Mouse (Mus musculus): ENCODE measurements around the gene Sgms1. TPM values are rescaled to one million over a fixed set of nuclear protein-coding genes. Genes with fewer than 3 reads are reported as not detected.

The Sgms1 gene
- polyA plus RNA-seq, 1 experiment from 2014 or later, result 19.2 TPM

DNA sequence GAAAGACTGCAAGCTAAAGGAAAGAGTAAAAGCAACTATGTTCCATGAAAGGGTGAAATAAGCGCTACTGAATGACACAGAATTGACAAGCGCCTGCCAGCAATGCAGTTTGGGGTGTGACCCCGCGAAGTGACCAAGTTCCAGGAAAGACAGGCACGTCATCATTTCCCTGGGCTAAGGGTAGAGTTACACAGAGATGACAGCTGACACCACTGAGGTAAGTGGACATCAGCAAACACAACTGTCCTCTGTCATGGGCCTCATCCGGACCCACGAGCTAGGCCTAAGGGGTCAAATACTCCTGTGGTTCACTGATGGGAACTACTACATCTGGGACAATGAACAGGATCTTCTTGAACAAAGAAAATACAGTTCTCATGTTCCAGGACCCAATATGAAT lies 136.5 kb downstream of the Sgms1 start:
- H3K4me1 ChIP-seq, result peaks cover 8% of the 10 kb centered on the region; the same call in 1 of the 2 replicates
- H3K4me3 ChIP-seq, result no peak overlapping the region
- H3K27me3 ChIP-seq, result no peaks in the 10 kb centered on the region
- H3K36me3 ChIP-seq, result no peaks in the 10 kb centered on the region
- H3K9me3 ChIP-seq (replicated peaks), result no peaks in the 10 kb centered on the region
- no peak overlapping the region for H3K4me2 ChIP-seq (replicated peaks)
- no peak overlapping the region for H3K9ac ChIP-seq
- no peak for ATAC-seq (ENCODE audit: low FRiP score)
- WGBS, result 80% methylated on average over 7 of the region's 7 CpGs
- H3K27ac ChIP-seq, result no peak overlapping the region

DNA sequence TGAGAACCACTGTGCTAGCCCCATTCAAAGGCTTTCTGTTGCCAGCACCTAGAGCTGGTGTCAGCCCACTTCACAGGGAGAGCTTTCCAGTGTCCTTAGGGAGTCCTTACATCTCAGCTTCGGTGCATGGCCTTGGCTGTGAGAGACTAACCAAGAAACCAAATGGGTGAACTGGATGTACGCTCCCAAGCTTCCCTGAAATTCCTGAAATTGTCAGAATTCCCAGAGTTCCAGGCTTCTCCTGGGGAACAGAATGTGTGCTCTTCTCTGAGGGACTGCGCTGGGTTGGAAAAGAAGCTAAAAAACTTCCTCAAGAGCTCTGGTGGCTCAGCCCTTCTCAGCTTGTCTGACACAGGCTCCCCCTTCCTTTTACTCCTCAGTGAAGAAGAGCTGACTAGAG lies 137.1 kb downstream of the Sgms1 start:
- H3K27ac ChIP-seq, result no peak overlapping the region
- no peak overlapping the region for H3K4me3 ChIP-seq
- no peak overlapping the region for H3K9ac ChIP-seq
- no peaks in the 10 kb centered on the region for H3K27me3 ChIP-seq
- H3K9me3 ChIP-seq (replicated peaks), result no peaks in the 10 kb centered on the region
- no peak overlapping the region for H3K4me2 ChIP-seq (replicated peaks)
- H3K4me1 ChIP-seq, result peaks cover 8% of the 10 kb centered on the region; the same call in 1 of the 2 replicates
- WGBS, result 80% methylated on average over 3 of the region's 3 CpGs
- ATAC-seq (ENCODE audit: low FRiP score), result no peak
- no peaks in the 10 kb centered on the region for H3K36me3 ChIP-seq

DNA sequence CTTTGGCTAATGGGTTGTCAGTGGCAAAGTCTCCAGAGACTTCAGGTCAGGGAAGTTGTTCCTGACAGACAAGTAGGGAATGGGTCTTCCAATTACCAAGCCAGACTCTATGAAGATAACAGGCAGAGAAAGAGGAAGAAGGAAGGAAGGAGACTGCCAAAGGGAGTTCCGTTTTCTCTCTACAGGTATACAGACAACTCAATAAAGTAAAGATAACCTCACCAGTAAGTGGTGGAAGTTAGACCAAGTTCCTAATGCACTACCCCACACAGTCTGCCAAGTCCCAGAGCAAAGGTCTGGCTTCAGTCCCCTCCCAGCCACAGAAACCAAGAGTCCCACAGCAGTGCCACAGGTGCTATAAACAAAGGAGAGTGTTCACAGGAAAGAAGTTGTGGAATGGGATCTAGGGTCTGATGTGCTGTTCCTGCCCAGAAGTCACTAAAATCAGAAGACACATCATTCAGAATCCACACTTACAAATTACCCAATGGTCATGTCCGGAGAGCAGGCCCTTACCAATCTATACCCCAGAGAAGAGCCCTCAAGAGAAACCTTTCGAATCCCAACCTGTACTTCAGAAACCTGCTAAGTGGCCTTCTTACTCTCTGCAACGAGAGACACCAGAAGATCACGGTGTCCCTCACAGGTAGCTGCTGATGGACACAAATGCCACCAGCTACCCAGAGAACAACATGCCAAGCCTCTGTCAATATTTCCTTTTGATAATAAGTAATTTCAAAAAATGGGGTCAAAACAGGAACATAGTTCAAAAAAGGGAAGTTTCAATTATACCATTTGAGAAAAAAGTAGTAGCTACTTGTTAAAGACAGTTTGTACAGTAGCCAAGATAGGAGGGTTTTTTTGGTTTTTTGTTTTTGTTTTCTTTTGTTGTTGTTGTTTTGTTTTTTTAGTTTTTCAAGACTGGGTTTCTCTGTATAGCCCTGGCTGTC lies 140.1 kb downstream of the Sgms1 start:
- Histone ChIP-seq H3K27ac (no peak overlapping the region), H3K9me3 (replicated peaks) (no peaks in the 10 kb centered on the region), H3K9ac (no peak overlapping the region), H3K4me3 (no peak overlapping the region), H3K4me1 (no peaks in the 10 kb centered on the region), H3K36me3 (no peaks in the 10 kb centered on the region), H3K27me3 (no peaks in the 10 kb centered on the region), H3K4me2 (replicated peaks) (no peak overlapping the region)
- no peak for ATAC-seq (ENCODE audit: low FRiP score)
- 93% methylated on average over 5 of the region's 5 CpGs for WGBS

DNA sequence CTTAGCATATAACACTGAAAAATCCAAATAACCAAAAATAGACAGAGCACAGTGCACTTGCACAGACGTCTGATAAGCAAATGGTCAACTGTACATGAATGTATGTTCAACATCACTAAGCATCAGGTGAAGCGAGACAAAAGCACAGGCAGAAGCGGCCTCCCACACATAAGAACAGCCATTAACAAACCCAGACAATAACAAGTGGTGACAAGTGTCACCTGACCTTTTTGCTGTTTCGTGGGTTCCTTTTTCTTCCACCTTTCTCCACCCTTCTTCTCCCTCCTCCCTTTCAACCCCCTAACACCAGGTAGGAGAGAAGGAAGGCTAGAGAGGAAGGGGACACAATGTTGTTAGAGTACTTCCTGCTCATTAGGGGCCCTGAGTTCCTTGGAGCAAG lies 144.6 kb downstream of the Sgms1 start:
- Histone ChIP-seq H3K4me3 (no peak overlapping the region), H3K9me3 (replicated peaks) (no peaks in the 10 kb centered on the region), H3K27ac (no peak overlapping the region), H3K4me2 (replicated peaks) (no peak overlapping the region), H3K36me3 (no peaks in the 10 kb centered on the region), H3K27me3 (no peaks in the 10 kb centered on the region), H3K4me1 (no peaks in the 10 kb centered on the region), H3K9ac (no peak overlapping the region)
- ATAC-seq (ENCODE audit: low FRiP score), result no peak
- 77% methylated on average over 4 of the region's 4 CpGs for WGBS

DNA sequence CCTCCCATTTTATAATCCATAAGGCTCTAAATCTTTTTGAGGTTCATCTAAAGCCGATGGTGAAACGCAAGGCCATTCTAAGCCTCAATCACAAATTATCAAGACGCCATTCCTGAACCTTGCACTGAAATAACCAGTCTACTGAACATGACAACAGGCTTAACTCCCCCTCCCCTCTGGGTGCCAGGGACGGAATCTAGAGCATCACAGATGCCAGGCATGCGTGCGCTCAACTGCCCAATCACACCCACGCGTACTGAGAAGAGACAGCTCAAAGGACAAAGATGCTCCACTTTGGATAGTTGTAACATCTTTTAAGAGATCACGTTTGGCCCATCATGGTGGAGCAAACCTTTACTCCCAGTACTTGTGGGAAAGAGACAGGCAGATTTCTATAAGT lies 146.3 kb downstream of the Sgms1 start:
- Histone ChIP-seq H3K9ac (no peak overlapping the region), H3K27ac (no peak overlapping the region), H3K27me3 (no peaks in the 10 kb centered on the region), H3K4me1 (no peaks in the 10 kb centered on the region), H3K9me3 (replicated peaks) (no peaks in the 10 kb centered on the region), H3K36me3 (no peaks in the 10 kb centered on the region), H3K4me2 (replicated peaks) (no peak overlapping the region), H3K4me3 (no peak overlapping the region)
- 91% methylated on average over 9 of the region's 9 CpGs for WGBS
- no peak for ATAC-seq (ENCODE audit: low FRiP score)

DNA sequence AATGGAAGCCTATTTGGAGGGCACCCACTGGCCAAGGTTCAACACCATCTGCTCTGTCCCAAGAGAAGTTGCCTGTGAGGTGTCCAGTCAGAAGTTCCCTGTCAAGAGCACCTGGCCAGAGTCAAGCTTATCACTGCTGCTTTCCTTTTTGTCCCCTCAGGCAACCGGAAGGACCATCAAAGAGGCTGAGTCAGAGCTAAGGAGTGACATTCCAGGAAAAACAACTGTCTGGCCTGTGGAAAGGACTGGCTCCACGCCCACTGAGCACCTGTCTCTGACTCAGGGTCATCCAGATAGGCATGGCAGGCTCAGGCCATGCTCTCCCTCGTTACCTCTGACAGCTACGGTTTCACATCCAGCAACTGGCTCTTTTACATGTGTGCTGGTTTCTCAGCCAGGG lies 147.4 kb downstream of the Sgms1 start:
- no peak for ATAC-seq (ENCODE audit: low FRiP score)
- Histone ChIP-seq H3K9me3 (replicated peaks) (no peaks in the 10 kb centered on the region), H3K4me1 (peaks cover 2% of the 10 kb centered on the region; the same call in 1 of the 2 replicates), H3K4me3 (no peak overlapping the region), H3K9ac (no peak overlapping the region), H3K27ac (no peak overlapping the region), H3K27me3 (no peaks in the 10 kb centered on the region), H3K36me3 (no peaks in the 10 kb centered on the region), H3K4me2 (replicated peaks) (no peak overlapping the region)
- WGBS, result 81% methylated on average over 4 of the region's 4 CpGs

DNA sequence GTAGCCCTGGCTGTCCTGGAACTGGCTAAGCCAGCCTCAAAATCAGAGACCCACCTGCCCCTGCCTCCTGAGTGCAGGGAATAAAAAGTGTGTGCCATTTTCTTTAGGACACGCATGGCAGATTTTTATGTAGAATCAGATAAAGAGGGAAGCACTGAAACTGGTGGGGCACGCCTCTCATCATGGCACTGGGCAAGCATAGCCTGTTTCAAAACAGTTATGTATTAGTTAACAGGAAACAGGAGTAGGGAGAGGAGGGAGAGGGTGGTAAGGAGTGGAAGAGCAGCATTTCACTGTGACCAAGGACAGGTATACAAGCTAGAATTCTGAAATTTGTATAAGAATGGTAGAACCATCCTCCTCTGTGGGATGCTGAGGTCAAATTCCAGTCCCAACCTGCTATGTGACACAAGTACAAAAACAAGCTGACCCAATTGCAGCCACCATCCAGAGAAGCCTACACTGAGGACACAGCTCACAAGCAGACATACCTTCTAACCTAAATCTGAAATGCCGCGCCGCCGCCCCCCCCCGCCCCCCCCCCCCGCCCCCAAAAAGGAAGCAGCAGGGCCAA lies 149.0 kb downstream of the Sgms1 start:
- WGBS, result 71% methylated on average over 8 of the region's 8 CpGs
- no peak for ATAC-seq (ENCODE audit: low FRiP score)
- H3K27ac ChIP-seq, result no peak overlapping the region
- no peaks in the 10 kb centered on the region for H3K36me3 ChIP-seq
- no peaks in the 10 kb centered on the region for H3K9me3 ChIP-seq (replicated peaks)
- no peaks in the 10 kb centered on the region for H3K27me3 ChIP-seq
- H3K4me3 ChIP-seq, result no peak overlapping the region
- no peak overlapping the region for H3K9ac ChIP-seq
- no peak overlapping the region for H3K4me2 ChIP-seq (replicated peaks)
- H3K4me1 ChIP-seq, result peaks cover 2% of the 10 kb centered on the region; the same call in 1 of the 2 replicates

DNA sequence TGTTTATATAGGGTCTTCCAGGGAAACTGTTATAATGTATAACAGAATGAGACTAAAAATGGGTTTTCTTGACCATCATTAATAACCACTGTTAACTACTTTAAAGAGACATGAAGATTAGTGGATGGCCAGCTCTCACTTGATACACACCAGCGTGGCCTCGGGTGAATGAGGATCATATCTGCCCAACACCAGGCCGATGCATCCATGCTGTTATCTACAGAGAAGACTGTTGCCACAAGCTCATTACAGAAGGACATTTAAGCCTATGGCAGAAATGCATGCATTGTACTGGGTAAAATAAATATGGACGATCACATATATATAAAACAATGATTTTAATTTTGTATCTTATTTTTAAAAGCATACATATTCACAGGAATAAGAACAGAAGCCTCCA lies 149.6 kb downstream of the Sgms1 start:
- ATAC-seq (ENCODE audit: low FRiP score), result no peak
- H3K4me2 ChIP-seq (replicated peaks), result no peak overlapping the region
- H3K27ac ChIP-seq, result no peak overlapping the region
- no peaks in the 10 kb centered on the region for H3K9me3 ChIP-seq (replicated peaks)
- peaks cover 2% of the 10 kb centered on the region; the same call in 1 of the 2 replicates for H3K4me1 ChIP-seq
- no peak overlapping the region for H3K9ac ChIP-seq
- H3K27me3 ChIP-seq, result no peaks in the 10 kb centered on the region
- H3K4me3 ChIP-seq, result no peak overlapping the region
- 93% methylated on average over 4 of the region's 4 CpGs for WGBS
- no peaks in the 10 kb centered on the region for H3K36me3 ChIP-seq

DNA sequence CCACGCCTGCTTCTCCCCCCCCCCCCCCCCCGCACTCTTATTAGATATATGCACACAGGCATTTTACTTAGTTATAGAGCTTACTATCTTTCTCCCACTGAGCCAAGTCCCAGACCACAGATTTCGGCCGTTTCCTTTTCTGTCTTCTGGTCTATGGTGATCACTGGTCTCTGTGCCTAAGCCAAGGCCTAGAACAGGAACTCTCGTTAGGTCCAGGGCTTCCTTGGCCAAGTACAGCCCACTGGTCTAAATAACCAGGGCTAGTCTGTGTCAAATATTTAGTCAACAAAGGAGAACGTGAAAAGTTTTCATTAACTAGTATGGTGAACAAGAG lies 150.1 kb downstream of the Sgms1 start:
- Histone ChIP-seq H3K9me3 (replicated peaks) (no peaks in the 10 kb centered on the region), H3K4me3 (no peak overlapping the region), H3K27ac (no peak overlapping the region), H3K4me1 (peaks cover 2% of the 10 kb centered on the region; the same call in 1 of the 2 replicates), H3K9ac (no peak overlapping the region), H3K36me3 (no peaks in the 10 kb centered on the region), H3K4me2 (replicated peaks) (no peak overlapping the region), H3K27me3 (no peaks in the 10 kb centered on the region)
- 90% methylated on average over 4 of the region's 6 CpGs for WGBS
- ATAC-seq (ENCODE audit: low FRiP score), result no peak

DNA sequence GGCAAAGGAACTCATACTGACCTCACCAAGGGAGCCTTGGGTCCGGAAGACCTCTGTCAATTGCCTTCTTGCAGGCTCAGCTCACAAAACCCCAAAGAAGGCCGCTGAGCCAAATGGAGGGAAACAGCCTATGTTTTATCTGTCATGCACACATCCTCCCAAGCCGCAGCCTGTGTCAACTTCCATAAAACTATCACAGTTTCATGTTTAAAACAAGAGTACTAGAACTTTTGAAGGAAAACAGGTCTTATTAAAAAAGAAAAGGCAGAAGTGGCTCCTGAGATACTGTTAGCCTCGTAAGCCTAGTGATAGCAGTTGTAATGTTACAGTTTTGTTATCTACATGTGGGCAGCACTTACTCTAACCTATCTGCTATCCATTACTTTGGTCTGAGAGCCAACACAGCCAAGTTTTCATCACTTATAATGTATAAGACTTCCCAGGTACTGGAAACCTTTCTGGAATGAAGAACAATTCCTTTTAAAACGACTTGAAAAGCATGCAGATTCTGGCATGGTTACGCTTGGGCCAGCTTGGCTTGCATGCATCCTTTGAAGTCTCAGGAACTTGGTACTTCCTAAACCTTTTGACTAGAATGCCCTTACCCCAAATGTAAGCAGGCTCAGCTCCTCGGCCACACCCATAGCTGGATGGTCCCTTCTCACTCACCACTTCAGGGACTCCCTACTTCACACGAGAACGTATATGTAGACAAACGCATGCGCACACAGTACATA lies 150.6 kb downstream of the Sgms1 start:
- no peak for ATAC-seq (ENCODE audit: low FRiP score)
- 87% methylated on average over 11 of the region's 11 CpGs for WGBS
- Histone ChIP-seq H3K9ac (no peak overlapping the region), H3K9me3 (replicated peaks) (no peaks in the 10 kb centered on the region), H3K4me3 (no peak overlapping the region), H3K27me3 (no peaks in the 10 kb centered on the region), H3K4me1 (peaks cover 2% of the 10 kb centered on the region; the same call in 1 of the 2 replicates), H3K27ac (no peak overlapping the region), H3K4me2 (replicated peaks) (no peak overlapping the region), H3K36me3 (no peaks in the 10 kb centered on the region)

DNA sequence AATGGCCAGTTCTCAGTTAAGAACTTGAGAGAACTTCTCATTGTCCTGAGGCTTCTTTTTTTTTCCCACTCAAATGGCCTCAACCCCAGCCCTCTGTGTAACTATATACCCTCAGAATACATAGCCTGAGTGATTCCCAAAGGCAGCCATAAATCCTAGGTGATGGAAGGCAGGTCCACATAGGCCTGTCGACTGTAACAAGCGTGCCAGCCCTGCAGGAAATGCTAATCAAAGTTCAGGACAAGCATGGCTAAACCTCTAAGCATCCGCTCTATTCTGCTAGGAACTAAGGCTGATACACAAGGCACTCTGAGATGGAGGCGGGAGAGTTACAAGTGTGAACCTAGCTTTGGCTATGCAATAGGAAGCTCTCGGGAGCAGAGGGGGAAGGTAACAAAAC lies 151.8 kb downstream of the Sgms1 start:
- WGBS, result 67% methylated on average over 5 of the region's 5 CpGs
- Histone ChIP-seq H3K9me3 (replicated peaks) (no peaks in the 10 kb centered on the region), H3K27me3 (no peaks in the 10 kb centered on the region), H3K4me2 (replicated peaks) (no peak overlapping the region), H3K4me1 (peaks cover 2% of the 10 kb centered on the region; the same call in 1 of the 2 replicates), H3K4me3 (no peak overlapping the region), H3K9ac (no peak overlapping the region), H3K36me3 (no peaks in the 10 kb centered on the region), H3K27ac (no peak overlapping the region)
- ATAC-seq (ENCODE audit: low FRiP score), result no peak

DNA sequence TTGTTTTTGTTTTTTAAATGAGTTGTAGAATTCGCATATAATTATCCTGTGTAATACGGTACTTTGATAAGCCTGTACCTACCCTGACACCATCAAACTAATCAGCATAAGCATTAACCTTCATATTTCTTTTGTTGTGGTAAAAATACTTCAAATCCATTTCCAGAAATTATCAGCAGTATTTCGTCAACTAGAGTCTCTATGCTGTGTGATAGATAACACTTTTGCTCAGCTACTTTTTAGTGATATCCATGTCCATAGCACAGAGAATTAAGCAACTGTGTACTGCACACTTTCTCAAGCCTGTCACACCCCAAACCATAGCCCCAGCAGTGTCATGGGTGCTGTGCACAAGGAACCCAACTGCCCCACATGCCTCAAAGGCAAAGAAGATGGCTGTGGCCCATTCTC lies 152.3 kb downstream of the Sgms1 start:
- Histone ChIP-seq H3K9ac (no peak overlapping the region), H3K4me1 (peaks cover 2% of the 10 kb centered on the region; the same call in 1 of the 2 replicates), H3K27me3 (no peaks in the 10 kb centered on the region), H3K9me3 (replicated peaks) (no peaks in the 10 kb centered on the region), H3K4me2 (replicated peaks) (no peak overlapping the region), H3K27ac (no peak overlapping the region), H3K36me3 (no peaks in the 10 kb centered on the region), H3K4me3 (no peak overlapping the region)
- no peak for ATAC-seq (ENCODE audit: low FRiP score)
- 91% methylated on average over 3 of the region's 3 CpGs for WGBS

Data from hindbrain, embryonic 12.5 days (tissue).